Mouse (Mus musculus) cortical plate, adult 2 months (tissue): ENCODE measurements at regions not wholly inside any gene's neighbourhood (a gene's known extent, or its start where the extent isn't known, plus 50 kb on each side); places are given as distances from the start of the nearest gene placed in this dataset.

Source experiments
- CTCF ChIP-seq: fragments of 200-500 bp; IDR thresholded peaks from 2 replicates; pipeline ENCODE4 v1.5.1; 2011; ENCODE audit warnings: mild to moderate bottlenecking, control low read depth, low read length; ENCODE audit not compliant: insufficient read depth; ENCODE audit errors: extremely low read depth
- POLR2A ChIP-seq: fragments of 200-500 bp; IDR thresholded peaks from 2 replicates; pipeline ENCODE4 v1.6.1; 2011; ENCODE audit warnings: mild to moderate bottlenecking, low read length, control low read depth; ENCODE audit not compliant: insufficient read depth; ENCODE audit errors: extremely low read depth

DNA sequence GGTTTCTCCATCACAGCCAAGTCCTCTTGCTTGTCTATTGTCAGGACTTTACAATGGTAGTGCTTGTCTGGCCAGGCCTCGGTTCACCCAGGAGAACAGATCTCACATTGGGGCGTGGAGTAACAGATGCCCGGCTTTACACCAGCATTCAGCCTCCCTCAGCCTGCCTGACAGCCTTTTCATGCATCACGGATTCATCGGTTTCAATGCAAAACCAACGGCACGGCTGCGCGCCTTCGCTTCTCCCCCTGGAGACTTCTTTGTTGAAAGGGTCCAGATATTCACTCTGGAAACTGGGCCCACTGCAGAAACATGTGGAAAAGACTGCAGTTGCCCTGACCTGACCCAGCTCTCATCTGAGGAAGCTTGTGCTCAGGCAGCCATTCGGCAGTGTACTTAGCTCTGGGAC, 82.5 kb downstream of the Rnd3 start:
- TF ChIP-seq CTCF (no peak), POLR2A (no peak)
